Mouse (Mus musculus): ENCODE data around the gene B3galt1.

B3galt1 gene

DNA sequence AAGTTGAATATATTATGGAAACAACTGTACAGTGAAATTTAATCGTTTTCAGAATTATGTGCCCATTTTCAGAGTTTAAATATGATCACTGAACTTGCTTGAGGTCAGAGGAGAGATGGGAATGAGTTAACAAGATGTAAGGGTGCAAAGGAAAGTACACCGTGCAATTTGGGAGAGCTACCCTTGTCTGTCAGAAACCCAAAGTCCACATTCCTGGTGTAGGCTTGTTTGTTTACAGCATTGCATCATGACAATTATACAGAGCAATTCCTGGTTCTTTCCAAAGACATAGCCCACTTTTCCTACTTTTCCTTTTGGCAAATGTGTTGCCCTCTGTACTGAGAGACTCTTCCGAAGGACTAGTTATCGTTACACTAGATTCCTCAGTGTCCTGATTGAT, 390.5 kb downstream of the B3galt1 start:
- no peak for DNase-seq

- DNase-seq = no peak
Measured at GRCm38 (mm10) chr2:67957561-67957960, 391.9 kb downstream of the B3galt1 start.

DNA sequence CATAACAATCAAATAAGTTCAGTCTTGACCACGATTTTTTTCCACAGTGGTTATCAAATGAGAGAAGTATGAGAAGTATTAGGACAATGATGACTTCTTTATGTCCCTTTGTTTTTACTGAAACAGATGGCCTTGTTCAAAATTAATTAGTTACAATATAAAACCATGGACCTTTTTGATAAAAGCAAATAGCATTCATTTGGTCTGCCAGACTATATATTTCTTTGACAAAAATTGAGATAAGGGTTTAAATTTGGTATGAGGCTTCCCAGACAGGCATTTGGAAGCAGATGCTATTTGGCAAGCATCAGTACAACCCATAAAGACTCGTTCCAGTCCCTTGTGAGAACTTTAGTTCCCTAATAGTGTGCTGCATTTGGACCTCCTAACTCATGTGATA, 395.0 kb downstream of the B3galt1 start:
- DNase-seq = no peak

- DNase-seq = no peak
Measured at GRCm38 (mm10) chr2:67968812-67969211, 403.1 kb downstream of the B3galt1 start.

DNA sequence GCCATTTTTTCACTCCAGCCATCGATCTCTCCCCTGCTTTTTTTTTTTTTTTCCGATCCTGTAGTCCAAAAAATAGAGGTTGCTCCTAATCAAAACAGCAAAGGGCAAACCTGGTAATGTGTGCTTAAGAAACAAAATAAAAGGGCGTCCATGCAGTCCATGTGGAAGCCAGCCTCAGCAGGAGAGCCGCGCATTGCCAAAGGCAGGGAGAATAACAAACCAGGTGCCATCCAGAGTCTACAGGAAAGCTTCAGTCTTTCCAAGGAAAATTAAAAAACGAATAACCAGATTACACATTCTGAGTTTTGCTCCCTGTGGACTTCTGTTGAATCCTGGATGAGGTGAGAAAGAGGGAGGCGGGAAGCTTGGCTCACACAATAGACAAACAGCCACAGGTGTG, 405.4 kb downstream of the B3galt1 start:
- no peak for DNase-seq

DNA sequence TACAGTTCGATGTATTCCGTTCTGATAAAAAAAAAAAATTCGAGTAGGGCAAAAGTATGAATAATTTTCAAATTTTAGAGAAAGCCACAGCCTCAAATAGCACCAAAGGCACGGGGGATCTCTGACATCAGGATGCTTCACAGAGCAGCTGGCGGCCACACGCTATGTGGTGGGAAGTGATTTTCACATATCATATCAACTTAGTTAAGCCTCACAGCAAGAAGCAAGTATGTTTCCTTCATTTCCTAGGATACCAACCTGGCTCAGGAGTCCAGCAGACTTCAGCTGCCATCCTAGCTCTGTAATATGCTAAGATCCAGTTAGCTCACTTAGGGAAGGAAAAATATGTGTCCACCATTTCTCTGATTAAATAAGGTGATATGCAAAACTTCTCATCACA, 405.9 kb downstream of the B3galt1 start:
- no peak for DNase-seq

GRCm38 (mm10) chr2:67975764-67976163, 410.1 kb downstream of the B3galt1 start:
- no peak for DNase-seq

DNA sequence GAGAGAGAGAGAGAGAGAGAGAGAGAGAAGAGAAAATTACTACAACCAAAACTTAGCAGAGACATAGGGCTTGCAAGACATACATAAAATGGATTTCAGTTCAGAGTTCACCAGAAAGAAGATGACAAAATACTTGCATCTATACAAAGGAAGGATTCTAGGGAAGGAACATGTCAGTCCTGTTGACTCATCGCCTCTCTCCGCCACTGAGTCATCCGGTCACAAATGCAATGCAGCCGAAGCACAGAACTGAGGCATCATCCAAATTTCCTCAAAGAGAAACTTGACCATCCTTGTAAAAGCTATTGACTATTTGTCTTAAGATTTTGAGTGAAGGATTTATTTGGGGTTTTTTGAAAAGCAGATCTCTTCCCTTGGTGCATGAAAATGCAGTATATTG, 410.8 kb downstream of the B3galt1 start:
- DNase-seq = no peak

- no peak for DNase-seq
Measured at GRCm38 (mm10) chr2:67977620-67978262, 412.1 kb downstream of the B3galt1 start.

- DNase-seq = no peak
Measured at GRCm38 (mm10) chr2:67983563-67983962, 417.9 kb downstream of the B3galt1 start.

GRCm38 (mm10) chr2:67985133-67985532, 419.5 kb downstream of the B3galt1 start:
- no peak for DNase-seq

DNA sequence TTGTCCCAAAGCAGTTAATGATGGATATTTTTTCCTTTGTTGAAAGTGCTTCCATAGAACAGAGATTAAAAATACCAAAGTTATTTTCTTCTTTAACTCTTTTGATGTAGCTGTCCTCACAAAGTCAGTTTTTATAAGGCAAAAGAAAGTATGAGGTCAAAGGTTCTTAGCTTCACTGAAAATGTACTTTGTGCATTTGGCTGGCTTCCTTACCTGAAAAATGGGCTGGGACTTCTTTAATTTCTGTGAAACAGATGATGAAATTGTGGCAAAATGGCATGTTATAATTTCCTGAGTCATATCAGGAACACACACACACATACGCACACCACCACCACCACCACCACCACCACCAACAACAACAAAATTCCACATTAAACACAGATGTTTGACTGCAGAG, 427.8 kb downstream of the B3galt1 start:
- no peak for DNase-seq

- DNase-seq = no peak
Measured at GRCm38 (mm10) chr2:68003091-68003490, 437.4 kb downstream of the B3galt1 start.

GRCm38 (mm10) chr2:68005210-68005609, 439.5 kb downstream of the B3galt1 start:
- no peak for DNase-seq

GRCm38 (mm10) chr2:68005711-68006110, 440.0 kb downstream of the B3galt1 start:
- no peak for DNase-seq

GRCm38 (mm10) chr2:68011336-68011735, 445.7 kb downstream of the B3galt1 start:
- DNase-seq = no peak

- DNase-seq = no peak
Measured at GRCm38 (mm10) chr2:68020251-68020680, 454.6 kb downstream of the B3galt1 start.

DNA sequence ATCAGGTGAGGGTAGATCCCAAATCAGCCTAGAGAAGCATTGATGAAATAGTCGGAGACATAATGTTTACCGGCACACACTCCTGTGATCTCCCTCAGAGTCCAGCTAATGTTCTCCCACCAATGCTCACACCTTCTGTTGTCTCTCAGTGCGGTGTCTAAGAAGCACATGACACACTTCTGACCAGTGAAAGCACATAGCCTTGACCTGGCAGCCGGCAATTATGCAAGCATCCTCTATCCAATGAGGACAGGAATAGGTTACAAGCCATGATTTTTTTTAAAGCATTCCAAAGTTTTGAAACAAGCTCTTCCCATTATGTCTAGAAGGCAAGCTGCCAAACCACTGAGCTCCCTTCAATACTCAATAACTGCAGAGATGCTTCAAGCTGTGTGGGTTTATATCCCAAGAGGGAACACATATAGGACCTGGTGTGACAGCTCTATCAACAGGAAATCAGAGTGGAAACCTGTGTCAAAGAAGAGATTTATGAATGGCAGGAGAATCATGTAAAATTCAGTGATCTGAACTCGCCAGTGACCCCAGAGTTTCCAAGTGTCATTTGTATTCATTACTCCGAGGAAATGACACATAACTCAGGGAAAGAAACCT, 456.0 kb downstream of the B3galt1 start:
- no peak for DNase-seq

- DNase-seq = no peak
Measured at GRCm38 (mm10) chr2:68028811-68029210, 463.1 kb downstream of the B3galt1 start.

DNA sequence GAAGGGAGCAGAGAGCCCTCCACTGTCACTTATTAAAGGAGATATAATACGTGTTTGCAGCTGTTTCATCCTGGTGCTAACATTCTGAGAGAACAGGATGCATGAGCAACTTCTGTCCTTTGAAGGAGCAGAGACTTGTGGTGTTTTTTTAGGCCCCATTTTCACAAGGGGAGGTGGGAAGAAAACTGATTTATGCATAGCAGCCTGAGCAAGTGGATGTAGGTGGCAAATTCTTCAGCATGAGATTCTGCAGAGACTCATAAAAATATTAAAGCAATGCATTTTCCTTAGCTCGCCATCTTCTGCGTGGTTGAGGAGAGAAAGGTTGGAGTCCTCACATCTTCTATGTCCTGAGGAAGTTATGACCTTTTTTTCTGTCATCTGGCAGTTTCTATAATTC, 469.0 kb downstream of the B3galt1 start:
- no peak for DNase-seq

DNA sequence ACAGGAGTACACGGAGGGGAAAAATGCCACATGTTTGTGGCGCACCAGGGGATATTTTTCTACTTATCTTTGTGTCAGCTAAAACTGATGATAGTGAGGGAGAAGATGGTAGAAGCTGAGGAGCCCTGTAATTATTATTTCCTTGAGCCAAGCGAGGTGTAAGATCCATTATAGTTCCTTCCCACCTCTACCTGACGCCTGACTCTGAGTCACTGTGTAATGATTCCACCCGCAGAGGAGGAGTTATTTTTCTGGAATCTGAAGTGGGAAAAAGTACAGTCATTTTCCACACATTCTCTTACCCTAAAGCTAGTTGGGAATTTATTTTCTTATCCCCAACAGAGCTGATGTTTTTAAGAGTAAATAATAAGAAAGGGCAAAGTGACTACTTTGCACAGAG, 475.1 kb downstream of the B3galt1 start:
- no peak for DNase-seq

DNA sequence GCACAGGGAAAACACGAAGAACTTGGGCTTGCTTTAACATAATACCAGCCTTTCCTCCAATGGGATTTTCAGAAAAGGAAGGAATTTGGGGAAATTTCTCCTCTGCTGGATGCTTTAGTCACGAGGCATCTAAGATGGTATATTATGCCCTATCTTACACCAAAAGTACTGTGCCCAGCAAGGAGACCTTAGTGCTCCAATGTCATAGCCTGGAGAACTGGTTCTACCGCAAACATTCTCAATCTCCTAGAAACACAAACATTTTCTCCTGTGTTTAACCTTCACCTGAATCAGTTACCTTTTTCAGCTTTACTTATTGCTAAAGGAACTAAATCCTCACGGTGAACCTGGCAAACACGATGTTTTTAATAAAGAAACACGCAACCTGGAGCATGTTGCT, 486.8 kb downstream of the B3galt1 start:
- DNase-seq = no peak

DNA sequence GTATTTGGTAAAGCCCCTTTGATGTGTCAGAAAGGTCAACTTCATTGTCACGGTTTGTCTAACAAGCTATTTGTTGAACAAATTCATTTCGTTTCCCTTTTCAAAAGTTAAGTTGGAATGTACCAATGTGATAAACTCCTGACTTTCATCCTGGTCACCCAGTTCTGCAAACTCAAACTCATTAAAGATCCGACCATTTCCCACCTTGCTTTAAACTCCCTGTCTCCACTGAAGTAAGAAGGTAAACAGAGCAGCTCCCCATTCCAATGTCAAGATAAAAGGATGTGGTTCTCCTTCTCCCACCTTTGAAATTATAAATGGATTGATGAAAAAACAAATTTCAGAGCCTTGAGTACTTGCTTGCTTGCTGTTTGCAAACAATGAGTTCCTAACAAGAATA, 487.6 kb downstream of the B3galt1 start:
- DNase-seq = no peak

DNA sequence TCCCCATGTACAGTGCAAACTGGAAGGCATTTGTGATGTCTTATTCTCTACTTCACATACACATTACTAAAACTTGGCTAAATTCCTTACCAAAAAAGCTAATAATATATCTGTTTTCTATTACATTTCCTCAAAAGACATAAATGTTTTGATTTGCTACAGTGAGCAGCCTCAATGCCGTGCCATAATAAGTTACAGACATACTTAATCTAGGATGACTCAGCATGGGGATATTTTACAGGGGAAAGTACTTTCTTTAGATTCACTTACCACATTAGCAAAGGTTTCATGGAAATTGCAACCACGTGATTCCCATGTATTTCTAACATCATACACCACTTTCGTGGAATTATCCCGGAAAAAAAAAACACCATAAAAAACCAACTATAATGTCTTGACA, 495.7 kb downstream of the B3galt1 start:
- DNase-seq = no peak
